Mouse (Mus musculus) small intestine, adult 2 months (tissue): Measurements from ENCODE around the gene Afdn. TPM values are rescaled to one million over a fixed set of nuclear protein-coding genes. Genes with fewer than 3 reads are reported as not detected.
"Not testable (repeated sequence)": the region's sequence is repeated elsewhere in the genome, so short reads cannot be mapped to it uniquely, and the experiment has no call there.

ENCODE experiments used
- H3K27ac ChIP-seq: fragments of 200-500 bp; 2 replicates; pipeline ENCODE4 v1.5.1; 2012; ENCODE audit warnings: low read depth, low read length, control low read depth, inconsistent platforms; ENCODE audit not compliant: insufficient read depth
- H3K27me3 ChIP-seq: fragments of 200-500 bp; 2 replicates; pipeline ENCODE4 v1.6.1; 2012; ENCODE audit warnings: mild to moderate bottlenecking, moderate library complexity, low read length, inconsistent platforms; ENCODE audit not compliant: control insufficient read depth, insufficient read depth
- H3K36me3 ChIP-seq: fragments of 200-500 bp; 2 replicates; pipeline ENCODE4 v1.6.1; 2012; ENCODE audit warnings: mild to moderate bottlenecking, low read length, control low read depth, inconsistent platforms; ENCODE audit not compliant: control insufficient read depth, insufficient read depth
- H3K4me1 ChIP-seq: fragments of 200-500 bp; 2 replicates; pipeline ENCODE4 v1.6.1; 2012; ENCODE audit warnings: low read length, inconsistent platforms, mixed read lengths; ENCODE audit not compliant: control insufficient read depth, insufficient read depth, insufficient read length
- H3K4me3 ChIP-seq: fragments of 200-500 bp; 2 replicates; pipeline ENCODE4 v1.5.1; 2012; ENCODE audit warnings: low read depth, mild to moderate bottlenecking, control low read depth, inconsistent platforms, low read length, moderate library complexity
- CTCF ChIP-seq: fragments of 200-500 bp; IDR thresholded peaks from 2 replicates; pipeline ENCODE4 v1.5.1; 2012; ENCODE audit warnings: low read depth, mild to moderate bottlenecking, control low read depth, inconsistent platforms, low read length, moderate library complexity, mixed read lengths; ENCODE audit not compliant: insufficient replicate concordance, insufficient read length; ENCODE audit errors: extremely low read depth
- POLR2A ChIP-seq: fragments of 200-500 bp; IDR thresholded peaks from 2 replicates; pipeline ENCODE4 v1.6.1; 2012; ENCODE audit warnings: low read depth, mild to moderate bottlenecking, control low read depth, inconsistent platforms, low read length, moderate library complexity
- WGBS: fragments of 180-500 bp; shearing (Covaris S2); methylation state at CpG from one replicate; pipeline ENCODE4 v1.1.7; 2018; 5-methylcytosine and 5-hydroxymethylcytosine counted together
- polyA plus RNA-seq: library from polyadenylated mRNA; depleted of rRNA; stranded (reverse); fragments of >200 nt; gene quantifications from 2 replicates; pipeline ENCODE4 v1.2.3, GENCODE M21; 2012; rRNA removed

The Afdn gene
- polyA plus RNA-seq, 1 experiment: 41.9 TPM

DNA sequence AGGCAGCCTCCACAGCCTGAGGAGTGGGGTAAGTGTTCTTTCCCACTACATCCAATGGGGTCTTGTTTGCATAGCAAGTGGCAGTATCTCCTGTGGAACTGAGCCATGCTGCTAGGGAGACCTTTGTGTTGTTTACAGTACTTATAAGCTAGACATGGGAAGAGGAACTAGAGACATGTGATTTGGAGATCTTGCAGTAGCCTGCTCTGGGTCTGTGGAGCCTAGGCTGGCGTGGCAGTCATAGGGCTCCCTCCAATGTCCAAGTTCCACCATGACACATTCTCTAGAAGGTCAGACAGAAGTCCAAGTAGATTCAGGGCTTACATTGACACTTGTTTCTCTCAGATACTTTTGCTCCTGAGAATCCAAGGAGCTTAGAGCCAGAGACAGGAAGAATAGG, 180.1 kb downstream of the Afdn start:
- H3K27ac ChIP-seq: no peak overlapping the region
- no peaks in the 10 kb centered on the region for H3K27me3 ChIP-seq
- 88% methylated on average over 1 of the region's 1 CpGs for WGBS
- TF ChIP-seq CTCF (0 out of 2 replicates have a peak, but pooled peaks have one; percentile 23), POLR2A (no peak)
- H3K36me3 ChIP-seq: no peaks in the 10 kb centered on the region
- peaks cover 7% of the 10 kb centered on the region; the same call in 1 of the 2 replicates for H3K4me1 ChIP-seq
- no peak overlapping the region for H3K4me3 ChIP-seq

DNA sequence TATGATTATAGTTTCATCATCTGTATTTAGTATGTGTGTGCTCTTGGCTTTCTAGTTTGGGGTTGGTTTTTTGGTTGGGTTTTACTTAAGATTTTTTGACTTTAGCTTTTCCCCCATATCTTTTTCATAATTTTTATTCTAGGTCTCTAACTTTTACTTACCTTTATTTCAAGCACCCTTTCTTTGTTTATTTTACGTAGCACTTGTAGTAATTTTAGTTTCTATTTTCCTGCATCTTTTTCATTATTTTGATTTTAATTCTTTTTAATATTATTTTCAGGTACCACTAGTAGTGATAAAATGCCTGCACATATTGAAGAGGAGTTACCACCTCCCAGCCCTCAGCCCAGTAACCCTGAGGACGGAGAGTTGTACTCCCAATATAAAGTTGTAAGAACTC, 187.7 kb downstream of the Afdn start, which contains the start of gene Gm7168:
Gene Gm7168 (plus strand): TSS at position 301 of the 400 bp plus-strand sequence.
- not testable (repeated sequence) for H3K27ac ChIP-seq, H3K4me3 ChIP-seq, H3K4me1 ChIP-seq, H3K27me3 ChIP-seq, H3K36me3 ChIP-seq
- WGBS: 68% methylated on average over 1 of the region's 2 CpGs

DNA sequence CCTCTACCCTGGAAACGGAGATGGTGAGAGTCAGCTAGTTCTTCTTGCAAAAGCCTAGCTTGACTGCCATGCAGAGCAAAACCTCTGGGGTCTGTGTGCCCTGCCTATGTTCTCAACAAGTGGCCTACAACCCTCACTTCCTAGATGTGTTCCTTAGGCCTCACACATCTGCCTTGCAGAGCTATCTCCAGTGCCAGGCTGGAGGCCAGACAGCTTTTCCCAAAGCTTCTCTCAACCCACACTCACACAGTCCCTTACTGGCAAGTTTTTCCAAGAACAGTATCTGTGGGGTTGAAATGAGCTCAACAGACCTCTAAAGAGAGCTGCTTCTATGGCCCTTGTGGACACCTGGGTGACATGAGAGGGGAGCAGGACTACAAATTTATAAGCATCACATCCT, 191.2 kb downstream of the Afdn start:
- H3K36me3 ChIP-seq, H3K27ac ChIP-seq, H3K4me1 ChIP-seq, H3K27me3 ChIP-seq, H3K4me3 ChIP-seq: not testable (repeated sequence)
- 86% methylated on average over 1 of the region's 1 CpGs for WGBS

Other genes with a start within 250 kb of the Afdn start
- 0.44 and 0.65 TPM in 2 replicates for gene Tcte2, start 1.3 kb downstream of the Afdn start, polyA plus RNA-seq
- 0.06 TPM in 1 of 2 replicates, not detected in the other for gene Gm7168, start 187.8 kb downstream of the Afdn start, polyA plus RNA-seq
- gene Gm7356, start 243.2 kb downstream of the Afdn start, polyA plus RNA-seq: not detected in 2 replicates